Mouse (Mus musculus) liver, embryonic 14.5 days (tissue): ENCODE data around the gene Zfp52.

Experiments used
- CTCF ChIP-seq: IDR thresholded peaks from 2 replicates; pipeline ENCODE4 v1.5.1; 2016; ENCODE audit warnings: antibody characterized with exemption, low read depth, control low read depth
- EP300 ChIP-seq: IDR thresholded peaks from 2 replicates; pipeline ENCODE4 v1.6.1; 2016; ENCODE audit warnings: antibody characterized with exemption, low read depth

DNA sequence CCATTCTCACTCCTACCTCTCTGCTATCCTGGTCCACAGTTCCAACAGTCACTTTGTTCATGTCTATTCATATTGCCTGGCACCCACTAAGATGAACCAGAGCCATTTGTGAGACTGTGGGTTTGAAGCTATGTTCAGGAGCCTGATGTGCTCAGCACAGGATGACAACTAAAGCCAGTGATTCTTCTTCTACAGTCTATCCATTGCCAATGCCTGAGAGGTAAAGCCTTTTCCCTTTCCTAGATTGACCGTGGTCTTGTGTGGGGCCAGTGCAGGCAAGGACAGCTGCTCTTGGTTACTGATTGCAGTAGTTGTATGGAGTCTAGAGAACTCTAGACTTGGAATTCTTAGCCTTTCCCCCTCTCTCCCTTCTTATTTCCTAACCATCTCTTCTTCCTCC is 1.4 kb upstream of the Zfp52 start:
- TF ChIP-seq CTCF (no peak), EP300 (no peak)
